Mouse (Mus musculus): ENCODE measurements around the gene Lcn11.

Gene Lcn11

GRCm38 (mm10) chr2:25828344-25828947 lies 51.6 kb downstream of the Lcn11 start:
- DNase-seq (ENCODE audit: low spot score), result no peak
